Mouse (Mus musculus) NIH3T3 (cell line): ENCODE measurements around the gene Grwd1.
A peak's percentile ranks its signal among the peaks of the same experiment; 100 is the strongest.
"Not testable (repeated sequence)": the region's sequence is repeated elsewhere in the genome, so short reads cannot be mapped to it uniquely, and the experiment has no call there.

Experiments used
- DNase-seq: peaks from one replicate; pipeline ENCODE4 v3.0.0-alpha.2; 2012; ENCODE audit warnings: low read depth

Gene Grwd1

DNA sequence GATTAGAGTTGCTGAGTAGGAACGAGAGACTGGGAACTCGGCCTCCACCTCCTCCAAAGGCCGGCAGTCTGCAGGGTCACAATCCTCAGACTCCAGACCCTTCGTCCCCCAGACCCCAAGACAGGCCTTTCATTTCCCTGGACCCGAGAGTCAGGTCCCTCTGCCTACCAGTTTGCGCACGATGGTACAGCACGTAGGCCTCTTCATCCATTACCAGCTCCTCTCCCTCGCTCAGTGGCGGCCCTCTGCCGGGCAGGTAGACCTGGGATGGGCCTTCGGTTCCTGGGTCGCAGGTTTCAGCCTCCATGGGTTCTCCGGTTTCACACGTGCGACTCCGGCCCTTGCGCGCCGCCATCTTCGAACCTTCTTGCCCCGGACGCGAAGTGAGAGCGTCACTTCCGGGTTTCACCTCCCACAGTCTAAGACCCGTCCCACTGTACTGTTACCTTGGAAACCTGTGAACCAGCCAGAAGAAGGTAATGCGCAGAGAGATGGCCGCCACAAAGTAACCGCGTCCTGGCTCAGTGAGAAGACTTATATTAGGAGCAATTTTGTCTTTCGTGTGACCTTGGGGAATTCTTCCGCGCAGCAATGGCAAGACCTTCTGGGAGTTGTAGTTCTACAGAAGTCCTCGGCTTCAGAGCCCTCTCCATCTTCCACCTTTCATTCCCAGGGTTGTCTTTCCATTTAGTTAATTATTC lies at the start of gene Grwd1:
Gene Grwd1, minus strand, starts transcription at position 518 of the 701 bp plus-strand sequence.
- DNase-seq, result peak; percentile 95

DNA sequence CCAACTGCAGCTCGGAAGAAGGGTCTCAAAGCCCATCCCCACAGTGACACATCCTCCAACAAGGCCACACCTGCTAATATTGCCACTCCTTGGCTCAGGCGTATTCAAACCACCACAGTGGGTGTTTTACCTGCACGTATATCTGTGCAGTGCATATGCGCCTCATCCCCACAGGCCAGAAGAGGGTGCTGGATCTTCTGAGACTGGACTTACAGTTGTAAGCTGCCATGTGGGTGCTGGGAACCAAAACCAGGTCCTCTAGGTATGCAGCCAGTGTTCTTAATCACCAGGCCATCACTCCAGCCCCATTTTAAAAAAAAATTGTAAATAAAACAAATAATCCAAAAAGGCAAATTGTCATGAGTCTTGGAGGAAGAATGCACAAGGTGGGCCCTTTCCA lies 49.8 kb upstream of the Grwd1 start:
- DNase-seq, result no peak

DNA sequence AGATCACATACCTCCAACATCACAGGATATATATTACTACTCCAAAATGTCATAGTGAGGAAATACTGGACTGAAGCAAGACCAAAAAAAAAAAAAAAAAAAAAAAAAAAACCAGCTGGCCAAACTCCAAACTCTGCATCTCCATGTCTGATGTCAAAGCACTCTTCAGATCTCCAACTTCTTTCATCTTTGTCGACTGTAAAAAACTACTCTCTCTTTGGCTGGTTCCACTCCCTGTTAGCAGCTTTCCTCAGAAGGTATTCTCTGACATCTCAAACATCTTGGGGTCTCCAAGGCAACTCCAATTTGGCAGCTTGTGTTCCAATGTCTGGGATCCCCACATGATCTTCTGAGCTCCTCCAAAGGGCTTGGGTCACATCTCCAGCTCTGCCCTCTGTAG lies 47.5 kb upstream of the Grwd1 start, which contains the start of gene Grin2d:
Gene Grin2d, minus strand, starts transcription at position 101 of the 400 bp plus-strand sequence.
- not testable (repeated sequence) for DNase-seq

DNA sequence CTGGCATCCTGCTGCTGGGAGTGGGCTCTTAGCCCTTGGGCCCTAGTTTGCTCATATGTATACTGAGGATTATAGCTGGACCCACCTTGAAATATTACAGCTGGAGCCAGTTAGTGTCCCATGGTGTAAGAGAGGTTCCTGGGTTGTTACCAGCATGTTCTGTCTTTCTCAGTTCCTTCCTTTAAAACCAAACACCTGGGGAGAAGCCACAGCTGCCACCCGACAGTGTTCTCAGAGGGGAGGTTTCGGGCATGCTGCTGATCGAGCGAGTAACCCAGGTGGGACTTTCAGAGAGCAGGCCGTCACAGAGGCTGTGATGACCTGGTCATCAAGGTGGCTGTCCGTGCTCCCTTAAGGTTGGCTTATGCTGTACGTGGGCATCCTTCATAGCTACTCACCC lies 46.2 kb upstream of the Grwd1 start:
- no peak for DNase-seq

DNA sequence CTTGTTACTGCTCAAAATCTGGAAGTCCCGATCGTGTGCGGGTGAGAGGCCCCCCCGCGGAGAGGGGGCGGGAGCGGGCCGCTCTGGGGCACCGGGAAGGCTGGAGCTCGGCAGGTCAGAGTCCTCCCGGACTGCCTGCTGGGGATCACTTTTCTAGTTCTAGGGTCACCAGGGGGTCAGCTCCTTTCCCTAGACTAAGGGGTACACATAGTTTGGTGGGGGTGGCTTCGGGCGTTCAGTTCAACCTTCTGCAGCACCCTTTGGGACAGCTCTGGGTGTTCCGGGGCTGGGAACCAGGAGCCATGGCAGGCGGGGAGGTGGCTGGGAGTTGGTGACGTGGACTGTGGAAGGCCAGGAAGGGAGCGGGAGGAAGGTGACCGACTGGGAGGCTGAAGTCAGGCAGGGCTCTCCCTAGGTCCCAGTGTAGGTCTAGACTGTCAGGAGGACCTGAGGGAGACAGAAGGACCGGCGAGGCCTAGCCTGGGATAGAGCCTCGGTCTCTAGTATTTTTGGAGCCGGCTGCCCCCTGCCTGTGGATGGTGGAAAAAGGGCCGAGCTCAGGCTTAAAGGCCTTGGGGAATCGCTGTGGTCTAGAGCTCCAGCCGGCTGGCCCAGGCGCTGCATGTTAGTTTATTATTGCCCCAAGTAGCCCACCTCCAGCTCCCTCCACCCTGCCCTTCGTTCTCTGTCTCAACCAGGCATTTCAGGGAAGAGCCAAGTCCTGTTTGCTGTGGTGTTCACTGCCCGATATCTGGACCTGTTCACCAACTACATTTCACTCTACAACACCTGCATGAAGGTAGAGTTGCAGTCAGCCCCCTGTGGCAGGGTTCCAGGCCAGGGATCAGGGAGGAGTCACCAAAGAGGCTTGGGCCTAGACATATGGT lies 42.6 kb upstream of the Grwd1 start:
- peak; percentile 71 for DNase-seq

- DNase-seq, result peak; percentile 95
Observed at GRCm38 (mm10) chr7:45872624-45873023, 41.9 kb upstream of the Grwd1 start, which contains the start of gene Kdelr1. TSS of gene Kdelr1 (plus strand) at chr7:45872772.

GRCm38 (mm10) chr7:45870282-45871058 lies 39.7 kb upstream of the Grwd1 start:
- no peak for DNase-seq

DNA sequence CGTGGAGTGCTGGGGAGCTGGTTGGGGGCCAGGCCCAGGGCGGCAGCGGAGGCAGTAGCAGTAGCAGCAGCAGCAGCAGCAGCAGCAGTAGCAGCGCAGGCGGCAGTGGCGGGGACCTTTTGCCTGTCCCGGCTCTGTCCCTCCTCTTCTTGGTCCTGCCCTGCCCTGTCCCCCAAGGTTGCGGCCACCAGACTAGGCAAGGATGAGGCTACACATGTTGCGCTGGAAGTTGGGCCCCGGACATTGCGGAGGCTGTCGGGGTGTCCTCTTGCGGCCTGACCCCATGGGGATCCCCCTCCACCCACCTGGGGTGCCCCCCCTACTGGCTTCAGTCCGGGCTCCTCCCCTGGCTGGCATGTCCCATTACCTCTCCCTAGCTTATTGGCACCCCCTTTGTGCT lies 39.0 kb upstream of the Grwd1 start:
- no peak for DNase-seq

DNA sequence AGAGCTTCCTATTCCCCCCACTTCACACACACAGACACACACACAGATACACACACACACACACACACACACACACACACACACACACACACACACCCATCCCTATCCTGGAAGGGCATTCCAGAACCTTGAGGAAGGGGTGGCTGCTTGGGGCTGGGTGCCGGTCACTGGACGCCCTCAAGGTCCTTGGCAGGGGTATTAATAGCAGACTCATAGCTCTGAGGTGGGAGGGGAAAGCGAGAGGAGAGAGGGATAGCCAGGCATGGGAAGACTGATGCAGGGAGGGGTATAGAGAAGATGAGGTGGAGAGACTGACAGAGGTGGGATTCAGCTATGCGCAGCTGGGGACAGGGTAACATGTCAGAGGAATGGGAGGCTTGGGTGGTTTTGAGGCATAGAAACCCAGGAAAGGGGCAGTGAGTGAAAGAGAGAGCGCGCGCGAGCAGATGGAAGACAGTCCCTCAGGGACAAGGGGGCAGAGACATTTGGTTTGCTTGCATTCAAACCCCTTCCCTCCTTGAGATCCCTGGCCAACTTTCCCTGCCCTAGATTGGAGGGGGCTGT lies 38.4 kb upstream of the Grwd1 start:
- no peak for DNase-seq

DNA sequence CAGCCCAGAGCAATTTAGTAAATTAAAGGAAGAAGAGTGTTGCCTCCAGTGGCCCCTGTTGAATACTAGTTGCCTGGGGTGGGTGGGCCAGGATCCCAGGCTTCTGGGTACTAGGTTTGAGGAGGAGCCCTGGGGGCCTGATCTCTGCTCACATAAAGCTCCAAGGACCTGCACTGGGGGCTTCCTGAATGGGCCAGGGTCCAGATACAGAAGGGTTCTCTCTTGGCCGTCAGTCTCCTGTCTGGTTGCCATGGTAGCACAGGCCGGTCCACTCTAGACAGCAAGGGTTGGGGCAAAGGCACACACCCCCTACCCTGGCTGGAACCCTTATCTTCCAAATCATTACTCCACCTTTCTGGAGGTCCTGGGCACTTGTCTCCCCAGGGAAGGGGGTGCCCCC lies 37.1 kb upstream of the Grwd1 start:
- no peak for DNase-seq

DNA sequence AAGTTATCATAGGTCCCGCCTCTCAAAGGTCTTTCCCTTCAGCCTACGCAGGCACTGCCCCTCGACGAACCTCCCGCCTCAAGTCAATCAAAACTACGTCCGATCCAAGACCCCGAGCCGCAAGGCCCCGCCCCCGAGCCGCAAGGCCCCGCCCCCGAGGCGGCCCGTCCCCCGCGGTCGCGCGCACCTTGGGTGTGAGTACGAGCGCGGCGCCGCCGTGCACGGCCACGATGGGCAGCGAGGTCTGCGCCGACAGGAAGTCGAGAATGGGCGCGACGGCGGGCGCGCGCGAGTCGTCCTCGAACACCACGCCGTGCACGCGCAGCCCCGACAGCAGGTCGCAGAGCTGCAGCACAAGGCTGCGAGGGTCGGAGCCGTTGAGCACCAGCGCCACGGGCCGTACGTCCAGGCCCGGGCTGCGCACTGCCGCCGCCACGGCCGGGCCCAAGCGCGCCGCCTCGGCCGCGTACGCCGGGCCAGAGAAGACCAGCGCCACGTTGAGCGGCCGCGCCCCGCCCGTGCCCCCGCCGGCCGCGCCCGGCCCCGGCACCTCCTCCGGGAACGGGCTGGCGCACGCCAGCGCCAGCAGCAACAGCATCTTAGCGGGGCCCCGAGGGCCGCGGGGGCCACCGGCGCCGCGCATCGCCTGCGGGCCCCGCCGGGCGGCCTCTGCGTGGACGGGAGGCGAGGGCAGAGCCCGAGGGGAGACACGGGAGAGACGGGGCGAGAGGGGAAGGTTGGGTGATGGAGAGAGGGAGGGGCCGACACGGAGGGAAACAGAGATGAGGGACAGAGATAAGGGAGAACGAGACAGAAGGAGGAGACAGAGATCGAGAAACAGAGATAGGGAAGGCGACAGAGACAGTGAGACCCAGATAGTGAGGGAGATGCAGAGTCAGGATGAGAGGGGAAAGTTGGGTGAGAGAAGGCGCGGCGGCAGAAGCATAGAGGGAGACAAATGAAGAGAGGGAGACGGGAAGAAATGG lies 35.5 kb upstream of the Grwd1 start:
- peak; percentile 98 for DNase-seq

DNA sequence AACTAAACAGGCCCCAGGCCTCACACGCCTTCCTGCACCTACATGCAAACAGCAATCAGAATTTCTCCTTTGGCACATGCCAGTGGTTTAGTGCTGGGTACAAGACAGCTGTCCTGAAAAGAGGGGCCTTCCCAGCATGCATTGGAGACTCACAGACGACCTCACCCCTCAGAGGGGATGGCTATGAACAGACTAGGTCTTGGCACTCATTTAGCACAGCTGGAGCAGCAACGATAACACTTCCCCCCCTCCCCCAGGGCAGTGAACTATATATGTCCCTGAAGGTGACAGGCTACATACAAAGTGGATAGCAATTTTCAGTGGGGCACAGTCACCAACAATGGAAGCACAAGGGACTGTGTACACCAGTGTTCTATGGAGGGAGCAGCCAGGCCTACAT lies 33.7 kb upstream of the Grwd1 start:
- no peak for DNase-seq

GRCm38 (mm10) chr7:45862804-45863203 lies 32.1 kb upstream of the Grwd1 start:
- DNase-seq, result no peak

DNA sequence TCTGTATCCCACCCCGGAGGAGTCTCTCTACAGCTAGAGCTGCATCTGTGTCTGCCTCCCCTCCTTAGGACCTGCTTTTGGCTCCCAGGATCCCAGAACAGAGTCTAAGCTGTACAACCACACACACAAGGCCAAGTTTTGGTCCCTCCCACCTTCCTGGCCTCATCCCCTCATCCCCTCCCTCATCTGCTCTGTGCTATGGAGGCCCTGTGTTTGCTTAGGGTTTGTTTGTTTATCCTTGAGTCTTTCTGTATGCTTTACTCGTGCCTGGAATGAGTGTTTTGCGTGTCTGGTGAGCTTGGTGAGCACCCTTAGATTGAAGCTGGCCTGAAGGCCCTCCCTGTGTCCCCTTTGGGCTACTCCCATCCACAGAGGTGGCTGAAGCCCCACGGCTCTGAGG lies 28.3 kb upstream of the Grwd1 start:
- DNase-seq, result no peak

- no peak for DNase-seq
Observed at GRCm38 (mm10) chr7:45856950-45857901, 26.5 kb upstream of the Grwd1 start.

GRCm38 (mm10) chr7:45853089-45853488 lies 22.3 kb upstream of the Grwd1 start:
- no peak for DNase-seq

- DNase-seq, result no peak
Observed at GRCm38 (mm10) chr7:45850661-45851060, 19.9 kb upstream of the Grwd1 start.

- no peak for DNase-seq
Observed at GRCm38 (mm10) chr7:45848447-45849027, 17.8 kb upstream of the Grwd1 start.
